Mouse (Mus musculus) MEL (cell line): ENCODE measurements around the gene Pip4k2a. TPM values are rescaled to one million over a fixed set of nuclear protein-coding genes. Genes with fewer than 3 reads are reported as not detected.

ENCODE experiments used
- DNase-seq: peaks from one replicate; pipeline ENCODE4 v3.0.0; 2011; ENCODE audit warnings: low read depth, low spot score
- H3K27ac ChIP-seq: 2 replicates; pipeline ENCODE4 v1.5.1; 2012; ENCODE audit warnings: low read depth, mild to moderate bottlenecking, control low read depth, low read length, moderate library complexity; ENCODE audit not compliant: control insufficient read depth
- H3K27me3 ChIP-seq, 2 experiments: fragments of 150-350 bp in 1 of 2; sonication (generic) in 1 of 2; 2 replicates each; pipeline ENCODE4 v1.6.1; 2012; ENCODE audit warnings: low read length in 2 of 2, mild to moderate bottlenecking in 2 of 2, improper control_type of control experiment in 1 of 2, moderate library complexity in 1 of 2; ENCODE audit not compliant: insufficient read depth in 2 of 2, control insufficient read depth in 1 of 2
- H3K36me3 ChIP-seq, 2 experiments: 2 replicates each; pipeline ENCODE4 v1.6.1; 2012 to 2014; ENCODE audit warnings: low read length in 2 of 2, improper control_type of control experiment in 1 of 2, inconsistent platforms in 1 of 2, mild to moderate bottlenecking in 1 of 2; ENCODE audit not compliant: insufficient read depth in 2 of 2, control insufficient read depth in 1 of 2
- H3K4me1 ChIP-seq, 2 experiments: fragments of 150-350 bp in 1 of 2; sonication (generic) in 1 of 2; 2 replicates each; pipeline ENCODE4 v1.6.1; 2012; ENCODE audit warnings: low read length in 2 of 2, improper control_type of control experiment in 1 of 2, mild to moderate bottlenecking in 1 of 2; ENCODE audit not compliant: insufficient read depth in 2 of 2, control insufficient read depth in 1 of 2
- H3K4me3 ChIP-seq, 2 experiments: fragments of 150-350 bp in 1 of 2; sonication (generic) in 1 of 2; 2 replicates each; pipeline ENCODE4 v1.5.1; 2012; ENCODE audit warnings: low read depth in 2 of 2, low read length in 2 of 2, mild to moderate bottlenecking in 2 of 2, moderate library complexity in 2 of 2, control low read depth in 1 of 2, improper control_type of control experiment in 1 of 2; ENCODE audit not compliant: control insufficient read depth in 1 of 2, insufficient read depth in 1 of 2
- H3K79me2 ChIP-seq: 2 replicates; pipeline ENCODE4 v1.6.1; 2012; ENCODE audit warnings: mild to moderate bottlenecking, low read length, moderate library complexity; ENCODE audit not compliant: control insufficient read depth, poor library complexity, insufficient read depth
- H3K9ac ChIP-seq: 2 replicates; pipeline ENCODE4 v1.6.1; 2012; ENCODE audit warnings: low read depth, mild to moderate bottlenecking, control low read depth, low read length, moderate library complexity; ENCODE audit not compliant: control insufficient read depth, poor library complexity, severe bottlenecking
- H3K9me3 ChIP-seq: fragments of 150-350 bp; sonication (generic); replicated peaks from 2 replicates; pipeline ENCODE4 v1.6.1; 2012; ENCODE audit warnings: mild to moderate bottlenecking, low read length, improper control_type of control experiment, moderate library complexity; ENCODE audit not compliant: insufficient read depth
- BHLHE40 ChIP-seq: IDR thresholded peaks from 2 replicates; pipeline ENCODE4 v1.6.1; 2012; ENCODE audit warnings: low read depth, mild to moderate bottlenecking, inconsistent platforms, low read length, improper control_type of control experiment, borderline replicate concordance
- EP300 ChIP-seq, 2 experiments: IDR thresholded peaks; 2 replicates each; pipeline ENCODE4 v1.6.1; 2011; ENCODE audit warnings: improper control_type of control experiment in 2 of 2, low read length in 2 of 2, low read depth in 1 of 2, mild to moderate bottlenecking in 1 of 2
- ETS1 ChIP-seq: IDR thresholded peaks from 2 replicates; pipeline ENCODE4 v1.6.1; 2012; ENCODE audit warnings: low read depth, mild to moderate bottlenecking, inconsistent platforms, low read length, improper control_type of control experiment, moderate library complexity
- GABPA ChIP-seq: IDR thresholded peaks from 2 replicates; pipeline ENCODE4 v1.6.1; 2012; ENCODE audit warnings: low read depth, mild to moderate bottlenecking, inconsistent platforms, low read length, improper control_type of control experiment, moderate library complexity
- GATA1 ChIP-seq: IDR thresholded peaks from 2 replicates; pipeline ENCODE4 v1.6.1; 2011; ENCODE audit warnings: low read depth, low read length, improper control_type of control experiment
- HCFC1 ChIP-seq: IDR thresholded peaks from 2 replicates; pipeline ENCODE4 v1.6.1; 2012; ENCODE audit warnings: low read depth, mild to moderate bottlenecking, inconsistent platforms, low read length, improper control_type of control experiment, moderate library complexity
- JUND ChIP-seq: IDR thresholded peaks from 2 replicates; pipeline ENCODE4 v1.6.1; 2011; ENCODE audit warnings: low read depth, mild to moderate bottlenecking, improper control_type of control experiment, low read length
- KAT2A ChIP-seq: conservative IDR thresholded peaks from 2 replicates; pipeline ENCODE4 v1.6.1; 2012; ENCODE audit warnings: low read depth, low read length, improper control_type of control experiment, inconsistent platforms
- MAFK ChIP-seq: IDR thresholded peaks from 2 replicates; pipeline ENCODE4 v1.6.1; 2011; ENCODE audit warnings: low read depth, mild to moderate bottlenecking, low read length, improper control_type of control experiment, borderline replicate concordance
- MAX ChIP-seq: IDR thresholded peaks from 2 replicates; pipeline ENCODE4 v1.6.1; 2011; ENCODE audit warnings: low read length, improper control_type of control experiment
- MAZ ChIP-seq: IDR thresholded peaks from 2 replicates; pipeline ENCODE4 v1.6.1; 2012; ENCODE audit warnings: low read depth, mild to moderate bottlenecking, inconsistent platforms, low read length, improper control_type of control experiment
- MEF2A ChIP-seq: IDR thresholded peaks from 2 replicates; pipeline ENCODE4 v1.6.1; 2014; ENCODE audit warnings: low read depth, mild to moderate bottlenecking, inconsistent platforms, low read length, improper control_type of control experiment; ENCODE audit not compliant: poor library complexity, insufficient replicate concordance, severe bottlenecking; ENCODE audit errors: extremely low read depth
- MXI1 ChIP-seq: IDR thresholded peaks from 2 replicates; pipeline ENCODE4 v1.6.1; 2011; ENCODE audit warnings: mild to moderate bottlenecking, low read depth, low read length, improper control_type of control experiment
- MYC ChIP-seq: IDR thresholded peaks from 2 replicates; pipeline ENCODE4 v1.6.1; 2011; ENCODE audit warnings: low read depth, mild to moderate bottlenecking, low read length, improper control_type of control experiment, moderate library complexity
- NRF1 ChIP-seq: IDR thresholded peaks from 2 replicates; pipeline ENCODE4 v1.6.1; 2014; ENCODE audit warnings: low read depth, mild to moderate bottlenecking, inconsistent platforms, low read length, improper control_type of control experiment, moderate library complexity; ENCODE audit not compliant: poor library complexity, insufficient read depth, severe bottlenecking
- POLR2A ChIP-seq, 2 experiments: IDR thresholded peaks; 2 replicates each; pipeline ENCODE4 v1.6.1; 2011 to 2012; ENCODE audit warnings: low read length in 2 of 2, mild to moderate bottlenecking in 2 of 2, control low read depth in 1 of 2, improper control_type of control experiment in 1 of 2, low read depth in 1 of 2, moderate library complexity in 1 of 2; ENCODE audit not compliant: control insufficient read depth in 1 of 2, insufficient read depth in 1 of 2, poor library complexity in 1 of 2
- POLR2AphosphoS2 ChIP-seq: IDR thresholded peaks from 2 replicates; pipeline ENCODE4 v1.6.1; 2011; ENCODE audit warnings: low read length, improper control_type of control experiment
- POLR2AphosphoS5 ChIP-seq: IDR thresholded peaks from 2 replicates; pipeline ENCODE4 v1.6.1; 2012; ENCODE audit warnings: low read depth, borderline replicate concordance, mild to moderate bottlenecking, inconsistent platforms, low read length, moderate library complexity, mixed read lengths
- RCOR1 ChIP-seq: IDR thresholded peaks from 2 replicates; pipeline ENCODE4 v1.6.1; 2012; ENCODE audit warnings: low read depth, mild to moderate bottlenecking, inconsistent platforms, low read length, improper control_type of control experiment
- SIN3A ChIP-seq: IDR thresholded peaks from 2 replicates; pipeline ENCODE4 v1.6.1; 2012; ENCODE audit warnings: low read length, improper control_type of control experiment, inconsistent platforms
- SMC3 ChIP-seq: IDR thresholded peaks from 2 replicates; pipeline ENCODE4 v1.6.1; 2011; ENCODE audit warnings: low read depth, low read length, improper control_type of control experiment
- TAL1 ChIP-seq: IDR thresholded peaks from 2 replicates; pipeline ENCODE4 v1.6.1; 2012; ENCODE audit warnings: mild to moderate bottlenecking, inconsistent platforms, low read length, moderate library complexity, mixed read lengths
- TBP ChIP-seq: IDR thresholded peaks from 2 replicates; pipeline ENCODE4 v1.8.0; 2011; ENCODE audit warnings: low read depth, low read length, improper control_type of control experiment
- TCF12 ChIP-seq: IDR thresholded peaks from 2 replicates; pipeline ENCODE4 v1.6.1; 2014; ENCODE audit warnings: low read depth, mild to moderate bottlenecking, inconsistent platforms, low read length, improper control_type of control experiment, moderate library complexity
- UBTF ChIP-seq: IDR thresholded peaks from 2 replicates; pipeline ENCODE4 v1.6.1; 2012; ENCODE audit warnings: low read depth, mild to moderate bottlenecking, inconsistent platforms, low read length, improper control_type of control experiment, moderate library complexity, borderline replicate concordance; ENCODE audit not compliant: insufficient read depth
- USF1 ChIP-seq: IDR thresholded peaks from 2 replicates; pipeline ENCODE4 v1.6.1; 2014; ENCODE audit warnings: low read depth, mild to moderate bottlenecking, inconsistent platforms, low read length, improper control_type of control experiment, moderate library complexity
- USF2 ChIP-seq, 2 experiments: IDR thresholded peaks; 2 replicates each; pipeline ENCODE4 v1.6.1; 2011 to 2012; ENCODE audit warnings: improper control_type of control experiment in 2 of 2, low read length in 2 of 2, borderline replicate concordance in 1 of 2, inconsistent platforms in 1 of 2, low read depth in 1 of 2, mild to moderate bottlenecking in 1 of 2; ENCODE audit not compliant: insufficient read depth in 1 of 2
- ZC3H11A ChIP-seq: IDR thresholded peaks from 2 replicates; pipeline ENCODE4 v1.6.1; 2012; ENCODE audit warnings: low read depth, mild to moderate bottlenecking, inconsistent platforms, low read length, improper control_type of control experiment
- ZKSCAN1 ChIP-seq: IDR thresholded peaks from 2 replicates; pipeline ENCODE4 v1.6.1; 2012; ENCODE audit warnings: low read depth, mild to moderate bottlenecking, inconsistent platforms, low read length, improper control_type of control experiment, moderate library complexity
- ZMIZ1 ChIP-seq: IDR thresholded peaks from 2 replicates; pipeline ENCODE4 v1.6.1; 2012; ENCODE audit warnings: low read depth, mild to moderate bottlenecking, inconsistent platforms, low read length, improper control_type of control experiment, moderate library complexity
- ZNF384 ChIP-seq: IDR thresholded peaks from 2 replicates; pipeline ENCODE4 v1.6.1; 2012; ENCODE audit warnings: low read depth, mild to moderate bottlenecking, inconsistent platforms, low read length, improper control_type of control experiment
- polyA plus RNA-seq, 2 experiments: library from polyadenylated mRNA; stranded (reverse) in 1 of 2; unstranded in 1 of 2; fragments of >175 nt in 1 of 2; fragments of >200 nt in 1 of 2; gene quantifications; 2 replicates each; pipeline versions ENCODE4 v1.2.1 to v1.2.4; 2012; ENCODE audit warnings: low replicate concordance in 2 of 2, low read depth in 1 of 2; ENCODE audit not compliant: insufficient read length in 2 of 2, insufficient read depth in 1 of 2, missing spikeins in 1 of 2
- total RNA-seq: library from RNA; depleted of rRNA; stranded (reverse); fragments of 300-350 nt; gene quantifications from 2 replicates; pipeline ENCODE4 v1.2.3, GENCODE M21; 2012

Pip4k2a gene
- total and polyA plus RNA-seq, 3 experiments: 7.9 to 48.5 TPM; not detected in 1

GRCm38 (mm10) chr2:18867069-18867468 lies 130.9 kb downstream of the Pip4k2a start:
- Histone ChIP-seq H3K36me3 (peaks cover 11 to 12% of the 10 kb centered on the region in 2 experiments), H3K27ac (no peak overlapping the region), H3K4me1 (peaks cover 6 to 15% of the 10 kb centered on the region in 2 experiments)

DNA sequence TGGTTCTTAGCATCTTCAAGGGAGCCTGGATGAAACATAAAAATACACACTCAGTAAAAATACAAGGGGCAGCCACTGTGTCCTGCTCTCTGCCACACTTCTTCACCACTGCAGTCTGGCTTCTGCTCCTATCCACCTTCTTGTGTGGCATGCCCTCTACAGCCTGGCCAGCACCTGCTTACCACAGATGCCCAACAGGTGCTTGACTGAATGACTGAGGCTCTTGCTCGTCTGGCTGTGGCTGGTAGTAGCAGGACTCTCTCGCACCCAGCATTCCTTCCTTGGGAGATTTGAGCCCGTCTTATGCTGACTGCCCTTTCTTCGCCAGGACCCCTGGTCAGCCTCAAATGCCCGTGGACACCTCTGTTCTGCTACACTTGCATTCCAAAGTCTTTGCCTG lies 133.2 kb downstream of the Pip4k2a start:
- no peaks in the 10 kb centered on the region for H3K27me3 ChIP-seq
- H3K9me3 ChIP-seq: no peaks in the 10 kb centered on the region
- H3K79me2 ChIP-seq: no peaks in the 10 kb centered on the region
- DNase-seq: no peak
- H3K9ac ChIP-seq: no peak overlapping the region
- no peak overlapping the region for H3K4me3 ChIP-seq
- peaks cover 8 to 12% of the 10 kb centered on the region in 2 experiments for H3K36me3 ChIP-seq
- TF ChIP-seq POLR2AphosphoS2: no peak
- no peak for TF ChIP-seq RCOR1
- no peak for TF ChIP-seq ZMIZ1
- TF ChIP-seq EP300 (IDR thresholded peaks at IDR 0.05; ENCODE audit: low read depth in 1 of 2, low read length in 2 of 2): no peak
- TF ChIP-seq SMC3: no peak
- TF ChIP-seq POLR2A (IDR thresholded peaks at IDR 0.05; ENCODE audit: control insufficient read depth in 1 of 2, insufficient read depth in 1 of 2, low read depth in 1 of 2, low read length in 2 of 2, poor library complexity in 1 of 2): no peak
- no peak for TF ChIP-seq ETS1
- no peak for TF ChIP-seq SIN3A
- TF ChIP-seq TBP: no peak
- no peak for TF ChIP-seq MAZ
- no peak for TF ChIP-seq MAX
- no peak for TF ChIP-seq JUND
- no peak for TF ChIP-seq USF2 (IDR thresholded peaks at IDR 0.05; ENCODE audit: borderline replicate concordance in 1 of 2, insufficient read depth in 1 of 2, low read depth in 1 of 2, low read length in 2 of 2)
- no peak for TF ChIP-seq MAFK
- TF ChIP-seq TAL1: no peak
- no peak for TF ChIP-seq ZC3H11A
- TF ChIP-seq NRF1: no peak
- no peak for TF ChIP-seq MEF2A
- TF ChIP-seq ZKSCAN1: no peak
- no peak for TF ChIP-seq BHLHE40
- H3K27ac ChIP-seq: no peak overlapping the region
- H3K4me1 ChIP-seq: peaks cover 6 to 15% of the 10 kb centered on the region in 2 experiments

More at GRCm38 (mm10) chr2:18867069-18867468, 130.9 kb downstream of the Pip4k2a start:
- Histone ChIP-seq H3K27me3 (no peaks in the 10 kb centered on the region), H3K4me3 (no peak overlapping the region), H3K9me3 (no peaks in the 10 kb centered on the region), H3K9ac (no peak overlapping the region), H3K79me2 (no peaks in the 10 kb centered on the region)
- TF ChIP-seq MXI1: no peak; the same call in 1 of the 2 replicates
- no peak for TF ChIP-seq ZC3H11A
- TF ChIP-seq RCOR1: peak; percentile 82
- TF ChIP-seq TBP: no peak
- no peak for TF ChIP-seq GABPA
- no peak for TF ChIP-seq MAX
- no peak for TF ChIP-seq SIN3A
- TF ChIP-seq MAZ: no peak
- TF ChIP-seq HCFC1: no peak
- TF ChIP-seq TAL1: no peak
- no peak for TF ChIP-seq JUND
- TF ChIP-seq KAT2A: no peak
- peak; percentile 91 for TF ChIP-seq ZNF384
- TF ChIP-seq ETS1: peak; percentile 24; the same call in 1 of the 2 replicates
- TF ChIP-seq ZMIZ1: no peak
- TF ChIP-seq MAFK: no peak
- no peak for TF ChIP-seq USF1
- TF ChIP-seq GATA1: peak; percentile 78
- no peak for TF ChIP-seq BHLHE40
- TF ChIP-seq UBTF: no peak
- no peak for TF ChIP-seq MYC
- no peak for TF ChIP-seq POLR2AphosphoS5
- peak; percentile 49; the same call in 1 of the 2 replicates for TF ChIP-seq TCF12
- peak; percentile 44 to 72 for TF ChIP-seq EP300 (IDR thresholded peaks at IDR 0.05; ENCODE audit: low read depth in 1 of 2, low read length in 2 of 2)
- peak; percentile 50 for DNase-seq
